Mouse (Mus musculus): ENCODE data around the gene Lbx2.

- TF ChIP-seq SRF (IDR thresholded peaks at IDR 0.05; ENCODE audit: control insufficient read depth, insufficient read length, low read depth) (no peak), MYOG (IDR thresholded peaks at IDR 0.05; ENCODE audit: control insufficient read depth in 1 of 3, insufficient read depth in 1 of 3, insufficient read length in 2 of 3, low read depth in 2 of 3) (no peak), CEBPB (IDR thresholded peaks at IDR 0.05; ENCODE audit: insufficient read depth, poor library complexity, severe bottlenecking) (no peak), POLR2AphosphoS2 (IDR thresholded peaks at IDR 0.05; ENCODE audit: insufficient read length, low read depth) (no peak), POLR2A (IDR thresholded peaks at IDR 0.05; ENCODE audit: insufficient read length, low read depth) (no peak)
Measured at GRCm38 (mm10) chr6:83134226-83134625, 48.1 kb downstream of the Lbx2 start.
